Mouse (Mus musculus): ENCODE results near the gene Smim26. TPM values are rescaled to one million over a fixed set of nuclear protein-coding genes. Genes with fewer than 3 reads are reported as not detected.
A peak's percentile ranks its signal among the peaks of the same experiment; 100 is the strongest.
"Not testable (repeated sequence)": the region's sequence is repeated elsewhere in the genome, so short reads cannot be mapped to it uniquely, and the experiment has no call there.

Smim26 gene
- polyA plus RNA-seq (2015; fragmentation: Nextera tagmentation; extraction: Ambion mirVana): 47.6 and 53.2 TPM in 2 replicates

GRCm38 (mm10) chr2:144593951-144594651 is at the start of gene Smim26:
Gene Smim26 (plus strand): TSS chr2:144594054.
- peak within 1 kb of the TSS; percentile 62 for H3K4me3 ChIP-seq
- H3K27ac ChIP-seq (replicated peaks): peak within 1 kb of the TSS; percentile 26; the same call in 1 of the 2 replicates
- 1% methylated on average over 31 of the region's 31 CpGs for WGBS

GRCm38 (mm10) chr2:144544630-144545029 is 49.2 kb upstream of the Smim26 start:
- WGBS: 58% methylated on average over 6 of the region's 6 CpGs
- H3K36me3 ChIP-seq: peaks cover 65% of the 10 kb centered on the region
- ATAC-seq (ENCODE audit: extremely low read depth, insufficient number of reproducible peaks, low FRiP score, low TSS enrichment): peak; percentile 55; the same call in 1 of the 2 replicates

More at GRCm38 (mm10) chr2:144593951-144594651, at the start of gene Smim26:
- Histone ChIP-seq H3K9ac (peak within 1 kb of the TSS; percentile 79), H3K4me1 (peaks cover 5% of the 10 kb centered on the region), H3K27me3 (replicated peaks) (no peaks in the 10 kb centered on the region), H3K4me2 (peak within 1 kb of the TSS; percentile 80), H3K36me3 (peaks cover 23% of the 10 kb centered on the region), H3K9me3 (no peaks in the 10 kb centered on the region)
- ATAC-seq (ENCODE audit: extremely low read depth, insufficient number of reproducible peaks, low FRiP score, low TSS enrichment): peak; percentile 81; the same call in 1 of the 2 replicates

GRCm38 (mm10) chr2:144545061-144545460 is 48.8 kb upstream of the Smim26 start:
- ATAC-seq (ENCODE audit: extremely low read depth, insufficient number of reproducible peaks, low FRiP score, low TSS enrichment): no peak
- Histone ChIP-seq H3K4me3 (no peak overlapping the region), H3K4me1 (peaks cover 17% of the 10 kb centered on the region), H3K36me3 (peaks cover 61% of the 10 kb centered on the region), H3K4me2 (no peak overlapping the region), H3K27me3 (replicated peaks) (no peaks in the 10 kb centered on the region), H3K27ac (replicated peaks) (peak overlapping the region; percentile 73), H3K9ac (no peak overlapping the region), H3K9me3 (no peaks in the 10 kb centered on the region)
- 77% methylated on average over 2 of the region's 2 CpGs for WGBS

More at GRCm38 (mm10) chr2:144544630-144545029, 49.2 kb upstream of the Smim26 start:
- peaks cover 14% of the 10 kb centered on the region for H3K4me1 ChIP-seq
- H3K27me3 ChIP-seq (replicated peaks): no peaks in the 10 kb centered on the region
- no peaks in the 10 kb centered on the region for H3K9me3 ChIP-seq
- no peak overlapping the region for H3K9ac ChIP-seq
- H3K4me3 ChIP-seq: no peak overlapping the region
- H3K4me2 ChIP-seq: no peak overlapping the region
- peak overlapping the region; percentile 73 for H3K27ac ChIP-seq (replicated peaks)

GRCm38 (mm10) chr2:144545481-144545880 is 48.4 kb upstream of the Smim26 start:
- ATAC-seq (ENCODE audit: extremely low read depth, insufficient number of reproducible peaks, low FRiP score, low TSS enrichment): no peak
- WGBS: 36% methylated on average over 1 of the region's 1 CpGs

GRCm38 (mm10) chr2:144547559-144547958 is 46.3 kb upstream of the Smim26 start:
- Histone ChIP-seq H3K9me3 (no peaks in the 10 kb centered on the region), H3K27me3 (replicated peaks) (no peaks in the 10 kb centered on the region), H3K27ac (replicated peaks) (no peak overlapping the region), H3K4me1 (peaks cover 18% of the 10 kb centered on the region), H3K36me3 (peaks cover 38% of the 10 kb centered on the region), H3K4me3 (no peak overlapping the region), H3K4me2 (no peak overlapping the region), H3K9ac (no peak overlapping the region)
- no peak for ATAC-seq (ENCODE audit: extremely low read depth, insufficient number of reproducible peaks, low FRiP score, low TSS enrichment)
- WGBS: 74% methylated on average over 4 of the region's 4 CpGs

More at GRCm38 (mm10) chr2:144545481-144545880, 48.4 kb upstream of the Smim26 start:
- Histone ChIP-seq H3K4me3 (no peak overlapping the region), H3K27ac (replicated peaks) (peak overlapping the region; percentile 28; the same call in 1 of the 2 replicates), H3K4me2 (no peak overlapping the region), H3K27me3 (replicated peaks) (no peaks in the 10 kb centered on the region), H3K36me3 (peaks cover 56% of the 10 kb centered on the region), H3K9ac (no peak overlapping the region), H3K4me1 (peaks cover 18% of the 10 kb centered on the region), H3K9me3 (no peaks in the 10 kb centered on the region)

GRCm38 (mm10) chr2:144550529-144550928 is 43.3 kb upstream of the Smim26 start, which contains the start of gene Rbbp9:
Gene Rbbp9 (minus strand): TSS chr2:144550869.
- ATAC-seq (ENCODE audit: extremely low read depth, insufficient number of reproducible peaks, low FRiP score, low TSS enrichment): peak; percentile 67

GRCm38 (mm10) chr2:144553905-144554304 is 39.9 kb upstream of the Smim26 start:
- peaks cover 20% of the 10 kb centered on the region for H3K4me1 ChIP-seq
- H3K4me2 ChIP-seq: no peak overlapping the region
- no peak overlapping the region for H3K4me3 ChIP-seq
- no peak overlapping the region for H3K27ac ChIP-seq (replicated peaks)
- H3K36me3 ChIP-seq: no peaks in the 10 kb centered on the region; the same call in 1 of the 2 replicates
- no peaks in the 10 kb centered on the region for H3K27me3 ChIP-seq (replicated peaks)
- 90% methylated on average over 3 of the region's 3 CpGs for WGBS
- no peak for ATAC-seq (ENCODE audit: extremely low read depth, insufficient number of reproducible peaks, low FRiP score, low TSS enrichment)
- H3K9me3 ChIP-seq: no peaks in the 10 kb centered on the region
- H3K9ac ChIP-seq: no peak overlapping the region

More at GRCm38 (mm10) chr2:144550529-144550928, 43.3 kb upstream of the Smim26 start, which contains the start of gene Rbbp9:
- Histone ChIP-seq H3K4me3 (peak within 1 kb of the TSS; percentile 71), H3K27ac (replicated peaks) (peak within 1 kb of the TSS; percentile 69), H3K4me1 (peaks cover 9% of the 10 kb centered on the region), H3K9ac (peak within 1 kb of the TSS; percentile 89), H3K4me2 (peak within 1 kb of the TSS; percentile 74), H3K36me3 (peaks cover 14% of the 10 kb centered on the region), H3K27me3 (replicated peaks) (no peaks in the 10 kb centered on the region), H3K9me3 (no peaks in the 10 kb centered on the region)
- under 1% methylated on average over 17 of the region's 17 CpGs for WGBS

GRCm38 (mm10) chr2:144555286-144555819 is 38.5 kb upstream of the Smim26 start:
- peaks cover 16% of the 10 kb centered on the region for H3K4me1 ChIP-seq
- peak overlapping the region; percentile 88 for H3K27ac ChIP-seq (replicated peaks)
- H3K9me3 ChIP-seq: no peaks in the 10 kb centered on the region
- no peak for ATAC-seq (ENCODE audit: extremely low read depth, insufficient number of reproducible peaks, low FRiP score, low TSS enrichment)
- no peaks in the 10 kb centered on the region for H3K27me3 ChIP-seq (replicated peaks)
- peaks cover 14% of the 10 kb centered on the region for H3K36me3 ChIP-seq
- 3% methylated on average over 14 of the region's 14 CpGs for WGBS
- peak overlapping the region; percentile 88 for H3K4me3 ChIP-seq
- peak overlapping the region; percentile 87 for H3K9ac ChIP-seq
- peak overlapping the region; percentile 81 for H3K4me2 ChIP-seq

- ATAC-seq (ENCODE audit: extremely low read depth, insufficient number of reproducible peaks, low FRiP score, low TSS enrichment): peak; percentile 98
- Histone ChIP-seq H3K4me1 (peaks cover 16% of the 10 kb centered on the region), H3K27me3 (replicated peaks) (no peaks in the 10 kb centered on the region), H3K27ac (replicated peaks) (peak within 1 kb of the TSS; percentile 88), H3K9me3 (no peaks in the 10 kb centered on the region), H3K4me2 (peak within 1 kb of the TSS; percentile 81), H3K9ac (peak within 1 kb of the TSS; percentile 92), H3K36me3 (peaks cover 18% of the 10 kb centered on the region), H3K4me3 (peak within 1 kb of the TSS; percentile 88)
- under 1% methylated on average over 44 of the region's 44 CpGs for WGBS
Observed at GRCm38 (mm10) chr2:144555820-144556552, 37.9 kb upstream of the Smim26 start, which contains the start of gene Sec23b. Gene Sec23b (plus strand): TSS chr2:144556229.

GRCm38 (mm10) chr2:144588723-144589122 is 5.1 kb upstream of the Smim26 start:
- WGBS: 73% methylated on average over 4 of the region's 4 CpGs
- Histone ChIP-seq H3K9me3 (no peaks in the 10 kb centered on the region), H3K27me3 (replicated peaks) (no peaks in the 10 kb centered on the region), H3K4me2 (no peak overlapping the region), H3K36me3 (peaks cover 67% of the 10 kb centered on the region), H3K4me1 (no peaks in the 10 kb centered on the region; the same call in 1 of the 2 replicates), H3K9ac (no peak overlapping the region), H3K4me3 (no peak overlapping the region), H3K27ac (replicated peaks) (no peak overlapping the region)
- ATAC-seq (ENCODE audit: extremely low read depth, insufficient number of reproducible peaks, low FRiP score, low TSS enrichment): no peak

GRCm38 (mm10) chr2:144593036-144593435 is 818 bp upstream of the Smim26 start:
- WGBS: 66% methylated on average over 8 of the region's 8 CpGs
- H3K4me1 ChIP-seq; ATAC-seq (ENCODE audit: extremely low read depth, insufficient number of reproducible peaks, low FRiP score, low TSS enrichment); H3K9ac ChIP-seq; H3K27ac ChIP-seq (replicated peaks); H3K9me3 ChIP-seq; H3K27me3 ChIP-seq (replicated peaks); H3K4me2 ChIP-seq; H3K4me3 ChIP-seq: not testable (repeated sequence)
- H3K36me3 ChIP-seq: peaks cover 34% of the 10 kb centered on the region

Measured in heart, embryonic 13.5 days (tissue).